Mouse (Mus musculus) retina, embryonic 14.5 days (tissue): ENCODE measurements around the gene Rpl18.

Source experiments
- DNase-seq: peaks from one replicate; pipeline ENCODE4 v3.0.0-alpha.2; 2015; ENCODE audit warnings: low spot score

Gene Rpl18

DNA sequence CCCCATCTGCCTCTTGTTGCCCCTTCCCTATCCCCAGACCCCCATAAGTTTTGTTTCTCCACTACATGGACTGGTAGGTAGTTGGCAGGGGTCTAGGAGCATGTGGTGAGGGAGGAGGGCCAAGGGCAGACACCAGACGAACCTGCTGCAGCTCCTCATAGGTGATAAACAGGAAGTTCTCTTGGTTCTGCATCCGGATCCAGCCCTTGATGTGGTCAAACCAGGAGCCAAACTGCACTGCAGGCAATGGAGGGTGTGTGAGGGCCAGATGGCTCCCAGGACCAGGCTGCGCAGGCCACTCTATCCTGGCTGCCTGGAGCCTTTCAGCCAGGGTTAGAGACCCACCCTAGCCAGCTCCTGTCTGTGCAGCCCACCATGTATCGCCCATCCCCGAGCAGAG is 18.2 kb downstream of the Rpl18 start:
- no peak for DNase-seq

DNA sequence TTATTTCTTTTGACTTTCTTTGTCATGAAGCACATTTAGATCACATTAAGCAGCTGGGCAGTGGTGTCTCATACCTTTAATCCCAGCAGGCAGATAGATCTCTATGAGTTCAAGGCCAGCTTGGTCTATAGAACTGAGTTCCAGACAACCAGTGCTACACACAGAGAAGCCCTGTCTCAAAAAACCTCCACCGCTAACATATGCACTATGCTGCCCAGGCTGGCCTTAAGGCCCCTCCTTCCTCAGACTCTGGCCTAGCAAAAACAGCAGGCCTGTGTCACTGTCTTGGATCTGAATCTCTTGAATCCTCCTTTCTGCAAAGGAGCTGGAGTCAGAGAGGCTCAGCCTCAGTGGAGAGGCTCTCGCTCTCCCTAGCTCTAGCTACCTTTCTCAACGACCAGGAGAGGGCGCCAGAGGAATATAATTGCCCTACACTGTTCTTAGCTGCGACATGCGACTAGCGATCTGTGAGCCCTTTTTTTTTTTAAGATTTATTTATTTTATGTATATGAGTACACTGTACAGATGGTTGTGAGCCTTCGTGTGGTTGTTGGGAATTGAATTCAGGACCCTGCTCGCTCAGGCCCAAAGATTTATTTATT is 24.0 kb downstream of the Rpl18 start:
- peak; percentile 88 for DNase-seq

DNA sequence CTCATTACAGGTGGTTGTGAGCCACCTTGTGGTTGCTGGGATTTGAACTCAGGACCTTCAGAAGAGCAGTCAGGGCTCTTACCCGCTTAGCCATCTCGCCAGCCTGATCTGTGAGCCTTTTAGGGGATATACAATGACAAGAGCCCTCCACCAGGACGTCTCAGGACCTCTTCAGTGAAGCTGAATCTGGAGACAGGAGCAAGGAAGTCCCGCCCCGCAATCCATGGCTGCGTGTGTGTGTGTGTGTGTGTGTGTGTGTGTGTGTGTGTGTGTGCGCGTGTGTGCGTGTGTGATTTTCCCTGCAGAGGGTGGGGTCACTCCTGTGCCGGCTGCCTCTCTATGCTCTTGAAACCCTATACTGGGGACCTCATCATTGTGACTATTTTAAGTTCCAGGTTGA is 24.6 kb downstream of the Rpl18 start:
- DNase-seq: no peak

DNA sequence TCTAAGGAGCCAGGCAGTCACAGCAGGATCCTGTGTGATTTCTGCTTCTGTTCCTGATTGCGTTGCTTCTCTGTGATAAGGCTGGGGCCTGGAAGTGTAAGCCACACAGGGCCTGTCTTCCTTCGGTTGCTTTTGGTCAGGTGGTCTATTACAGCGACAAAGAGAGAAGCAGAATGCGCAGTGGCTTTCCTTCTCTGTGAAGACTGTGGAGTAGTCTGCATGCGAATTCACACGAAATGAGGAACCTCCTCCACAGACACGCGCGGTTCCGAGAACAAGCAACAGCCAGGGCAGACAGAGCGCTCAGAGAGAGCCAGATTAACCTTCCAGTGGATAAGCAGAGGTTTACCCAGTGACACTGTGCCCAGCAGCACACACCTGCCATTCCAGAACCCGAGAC is 26.1 kb downstream of the Rpl18 start:
- no peak for DNase-seq

DNA sequence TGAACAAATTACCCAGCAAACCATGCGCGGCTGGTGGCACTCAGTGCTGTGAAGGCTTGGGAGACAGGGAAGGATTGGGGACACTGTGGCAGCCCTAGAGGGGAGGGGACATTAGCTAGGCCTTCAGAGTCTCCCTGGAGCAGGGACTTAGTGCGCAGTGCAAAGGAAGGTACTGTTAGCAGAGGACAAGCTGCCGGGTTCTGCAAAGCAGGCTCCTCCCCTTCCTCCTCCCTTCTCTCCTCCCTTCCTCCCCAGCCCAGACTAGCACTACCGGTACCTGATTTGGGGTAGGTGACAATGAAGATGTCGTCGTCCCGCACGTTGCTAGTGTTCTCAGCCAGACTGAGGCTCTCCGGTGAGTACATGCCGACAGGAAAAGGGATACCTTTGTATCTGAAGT is 26.5 kb downstream of the Rpl18 start:
- no peak for DNase-seq

DNA sequence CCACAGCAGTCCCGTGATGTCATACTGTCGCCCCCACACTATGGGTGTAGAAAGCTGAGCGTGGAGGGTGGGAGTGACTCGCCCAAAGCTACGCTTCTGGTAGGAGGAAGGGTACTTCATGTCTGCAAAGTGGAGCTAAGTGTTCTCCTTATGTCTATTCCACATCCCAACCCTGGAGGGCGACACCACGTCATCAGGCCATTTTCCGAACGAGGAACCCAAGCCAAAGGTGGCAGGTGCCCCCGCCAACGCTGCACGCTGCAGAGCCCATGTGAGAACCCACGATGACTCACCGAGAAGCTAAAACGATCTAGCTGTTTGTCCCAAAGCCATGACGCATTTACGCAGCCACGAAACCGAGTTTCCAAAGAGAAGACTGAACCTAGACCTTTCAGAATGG is 27.1 kb downstream of the Rpl18 start:
- DNase-seq: no peak

DNA sequence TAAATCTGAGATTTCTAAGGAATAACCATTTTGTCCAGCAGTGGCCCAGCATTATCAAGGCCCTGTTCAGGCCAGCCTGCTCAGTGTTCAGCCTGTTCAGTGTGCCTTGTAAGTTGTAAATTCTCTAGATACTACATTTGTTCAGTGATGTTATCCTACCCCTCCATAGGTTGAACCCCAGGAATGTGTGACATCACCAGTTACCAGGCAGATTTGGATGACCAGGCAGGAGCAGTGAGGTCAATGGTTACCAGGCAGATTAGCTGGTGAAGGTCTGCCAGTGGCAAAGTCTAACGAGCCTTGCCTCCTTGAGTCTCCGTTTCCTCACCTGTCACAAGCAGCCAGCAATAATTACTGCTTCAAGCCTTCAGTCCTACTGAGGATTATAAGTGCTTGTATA is 29.1 kb downstream of the Rpl18 start:
- peak; percentile 63 for DNase-seq

DNA sequence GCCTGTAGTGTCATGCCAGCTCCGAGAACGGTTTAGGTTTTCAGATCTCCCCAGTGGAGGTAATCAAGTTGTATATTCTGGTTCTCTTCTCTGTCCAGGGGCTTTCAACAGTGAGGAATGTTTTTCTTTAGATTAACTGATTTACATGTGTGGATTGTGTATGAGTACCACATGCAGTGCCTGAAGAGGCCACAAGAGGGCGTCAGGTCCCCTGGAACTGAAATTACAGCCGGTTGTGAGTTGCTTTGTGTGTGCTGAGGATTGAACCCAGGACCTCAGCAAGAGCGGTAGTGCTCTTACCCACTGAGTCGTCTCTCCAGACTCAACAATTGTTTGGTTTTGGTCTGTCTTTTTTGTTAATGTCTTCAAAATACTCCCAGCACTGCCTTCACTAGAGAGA is 31.3 kb downstream of the Rpl18 start:
- DNase-seq: peak; percentile 32

DNA sequence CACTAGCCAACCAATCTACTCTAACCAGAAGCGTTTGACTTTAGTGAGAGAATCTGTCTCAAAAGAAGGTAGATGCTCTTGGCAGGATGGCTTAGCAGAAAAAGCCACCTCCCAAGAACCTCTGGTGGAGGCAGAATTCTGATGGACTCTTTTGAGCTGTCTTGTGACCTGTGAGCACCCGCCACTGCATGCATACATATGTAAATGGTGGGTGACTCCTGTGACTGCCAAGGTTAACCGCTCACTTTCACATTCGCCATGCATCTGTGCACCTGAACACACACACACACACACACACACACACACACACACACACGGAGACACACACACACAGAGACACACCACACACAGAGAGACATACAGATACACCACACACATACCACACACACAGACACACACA is 32.2 kb downstream of the Rpl18 start:
- DNase-seq: no peak

DNA sequence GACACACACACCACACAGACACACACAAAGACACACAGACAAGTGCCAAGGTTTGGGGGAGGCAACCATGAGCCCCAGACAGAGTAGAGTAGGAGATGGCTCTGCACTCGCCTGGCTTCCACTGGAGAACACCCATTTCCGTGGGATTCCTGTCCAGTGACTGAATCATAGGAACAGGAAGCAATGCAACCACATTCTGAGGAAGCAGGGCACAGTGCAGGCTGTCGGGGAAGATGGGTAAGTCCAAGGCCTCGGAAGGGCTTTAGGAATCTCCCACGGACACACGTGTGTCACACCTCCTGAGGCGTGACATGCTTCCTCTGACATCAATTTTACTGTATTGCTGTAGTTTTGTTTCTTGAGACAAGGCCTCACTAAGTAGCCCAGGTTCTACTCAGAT is 32.9 kb downstream of the Rpl18 start:
- no peak for DNase-seq

DNA sequence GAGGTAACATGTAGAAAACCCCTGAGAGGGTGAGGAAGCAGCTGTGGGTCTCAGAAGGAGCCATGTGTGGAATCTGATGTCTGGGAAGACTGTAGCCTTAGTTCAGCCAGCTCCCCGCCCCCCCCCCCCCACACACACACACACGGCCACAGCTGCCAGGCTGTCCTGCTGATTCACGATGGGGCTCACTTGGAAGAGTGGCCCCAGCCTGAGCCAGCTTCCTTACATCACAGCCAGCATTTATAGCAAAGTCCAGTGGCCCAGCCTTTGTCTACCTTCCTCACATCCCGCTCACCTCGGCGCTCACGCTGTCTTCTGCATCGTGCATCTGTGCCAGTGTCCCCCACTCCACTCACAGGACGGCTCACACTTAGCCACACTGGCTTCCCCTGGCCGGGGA is 34.1 kb downstream of the Rpl18 start:
- no peak for DNase-seq

DNA sequence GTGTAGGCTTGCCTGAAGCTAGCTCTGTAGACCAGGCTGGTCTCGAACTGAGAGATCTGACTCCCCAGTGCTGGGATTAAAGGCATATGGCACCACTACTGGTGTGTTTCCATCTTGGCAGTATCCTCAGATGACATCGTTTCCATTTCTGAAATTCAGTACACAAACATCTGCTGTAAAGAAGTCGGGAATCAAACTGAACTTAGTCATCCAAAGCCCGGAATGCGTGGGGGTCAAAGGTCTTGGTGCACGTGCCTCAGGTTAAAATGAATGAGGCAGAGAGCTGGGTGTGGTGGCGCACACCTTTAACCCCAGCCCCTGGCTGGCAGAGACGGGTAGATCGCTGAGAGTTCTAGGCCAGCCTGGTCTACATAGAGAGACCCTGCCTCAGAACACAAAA is 34.9 kb downstream of the Rpl18 start:
- no peak for DNase-seq

DNA sequence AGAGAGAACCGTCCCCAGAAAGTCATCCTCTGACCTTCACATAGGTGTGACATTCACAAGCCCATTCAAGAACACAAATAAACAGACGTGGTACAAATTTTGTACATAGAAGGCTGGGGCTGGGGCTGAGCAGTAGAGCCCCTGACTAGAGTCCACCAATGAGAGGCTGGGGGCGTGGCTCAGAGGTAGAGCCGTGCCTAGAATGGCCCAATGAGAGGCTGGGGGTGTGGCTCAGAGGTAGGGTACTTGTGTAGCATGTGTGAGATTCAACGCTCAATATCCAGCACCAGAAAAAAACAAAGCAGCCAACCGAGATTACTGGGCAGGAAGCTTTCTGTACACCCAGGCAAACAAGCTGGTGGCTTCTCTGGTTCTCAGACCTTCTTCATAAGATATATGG is 40.4 kb downstream of the Rpl18 start:
- DNase-seq: no peak

DNA sequence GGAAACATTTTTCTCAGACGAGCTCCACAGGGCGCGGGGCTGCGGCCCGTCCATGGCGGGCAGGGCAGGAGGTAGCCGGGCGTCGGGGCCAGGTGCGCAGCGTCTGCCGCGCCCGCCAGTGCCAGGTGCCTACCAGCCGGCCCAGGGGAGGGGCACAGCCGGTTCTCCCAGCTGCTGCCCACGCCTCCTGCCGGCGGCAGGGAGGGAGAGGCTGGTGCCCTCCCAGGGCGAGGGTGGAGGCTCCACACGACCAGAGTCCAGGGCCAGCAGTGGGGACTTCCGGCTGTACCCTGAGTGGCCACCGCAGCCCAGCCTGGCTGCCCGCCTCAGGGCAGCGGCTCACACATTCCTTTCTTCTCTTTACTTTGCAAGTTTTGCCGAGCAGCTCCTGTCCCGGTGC is 44.1 kb downstream of the Rpl18 start:
- DNase-seq: peak; percentile 36

DNA sequence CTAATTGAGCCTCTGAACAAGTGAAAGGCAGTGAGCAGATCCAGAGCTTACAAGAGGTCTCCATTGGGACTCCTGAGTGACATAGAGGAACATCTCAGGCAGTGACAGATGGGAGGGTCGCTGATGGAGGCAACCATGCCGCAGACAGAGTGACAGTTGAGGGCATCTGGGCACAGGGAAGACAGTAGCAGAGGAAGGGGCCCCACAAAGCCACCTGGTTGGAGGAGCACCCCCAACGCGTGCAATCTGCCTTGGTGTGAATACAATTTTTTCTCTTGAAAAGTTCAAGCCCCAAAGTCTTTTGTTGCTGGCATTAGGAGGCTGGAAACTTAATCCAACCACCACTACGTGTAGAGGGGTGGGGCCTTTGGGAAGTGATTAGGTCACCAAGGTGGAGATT is 44.9 kb downstream of the Rpl18 start:
- DNase-seq: no peak

DNA sequence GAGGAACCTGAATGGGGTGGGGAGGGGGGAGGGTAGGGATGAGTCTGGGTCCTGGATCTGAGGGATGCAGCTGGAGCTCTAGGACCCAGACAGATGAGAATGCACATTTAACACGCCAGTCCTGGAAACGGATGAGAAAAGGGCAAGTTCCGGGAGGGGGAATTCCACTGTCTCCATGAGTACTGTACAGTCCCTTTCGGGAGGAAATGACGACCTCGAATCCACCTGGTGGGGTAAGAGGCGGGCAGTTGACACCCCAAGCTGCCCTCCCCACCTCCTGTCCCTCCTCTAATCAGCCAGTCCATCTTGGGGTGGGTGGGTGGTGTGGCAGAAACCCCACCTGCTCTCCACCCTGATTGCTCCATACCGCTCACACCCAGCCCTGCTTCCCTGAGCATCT is 50.7 kb downstream of the Rpl18 start:
- DNase-seq: no peak

DNA sequence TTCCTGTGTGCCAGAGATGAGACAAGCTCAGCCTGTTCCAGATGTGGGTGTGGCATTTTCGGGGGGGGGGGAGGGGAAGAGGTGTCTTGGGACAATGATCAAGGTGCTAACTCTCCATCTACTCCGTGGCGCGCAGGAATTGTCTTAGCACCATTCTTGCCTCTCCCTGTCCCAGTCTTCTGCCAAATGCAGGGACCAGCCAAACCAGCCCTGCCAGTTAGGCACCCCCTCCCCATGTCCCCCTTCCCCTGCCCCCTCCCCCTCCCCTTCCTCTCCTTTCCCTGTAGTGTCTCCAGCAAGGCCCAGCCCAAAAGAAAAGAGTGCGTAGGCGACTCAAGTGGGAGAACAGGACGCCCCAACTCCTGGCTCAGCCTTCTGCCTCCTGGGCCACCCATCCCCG is 51.5 kb downstream of the Rpl18 start:
- no peak for DNase-seq

DNA sequence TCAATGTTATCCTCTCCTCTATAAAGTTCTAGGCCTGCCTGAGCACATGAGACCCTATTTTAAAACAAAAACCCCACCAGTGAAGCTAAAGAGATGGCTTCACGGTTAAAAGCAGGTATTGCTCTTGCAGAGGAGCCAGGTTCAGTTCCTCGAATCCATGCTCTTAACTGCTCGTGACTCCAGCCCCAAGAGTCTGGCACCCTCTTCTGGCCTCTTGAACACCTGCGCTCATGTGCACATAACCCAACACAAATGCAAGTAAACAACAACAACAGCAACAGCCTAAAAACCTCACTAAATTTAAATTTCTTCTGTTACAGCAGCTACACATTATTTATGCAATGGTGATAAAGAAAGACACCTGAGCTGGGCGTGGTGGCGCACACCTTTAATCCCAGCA is 52.2 kb downstream of the Rpl18 start:
- no peak for DNase-seq
